Mouse (Mus musculus) heart, embryonic 12.5 days (tissue): Measurements from ENCODE around the gene Olfml3. TPM values are rescaled to one million over a fixed set of nuclear protein-coding genes. Genes with fewer than 3 reads are reported as not detected.

Source experiments
- ATAC-seq: fragments of 200-750 bp; cut with Nextera tagmentation; 2 replicates; pipeline ENCODE4 v1.8.0; 2017; ENCODE audit warnings: moderate TSS enrichment, moderate library complexity; ENCODE audit not compliant: insufficient number of reproducible peaks, low FRiP score
- H3K27ac ChIP-seq: fragments of 300-500 bp; sonication (generic); 2 replicates; pipeline ENCODE4 v1.5.1; 2016; ENCODE audit warnings: mild to moderate bottlenecking, moderate library complexity; ENCODE audit not compliant: poor library complexity, severe bottlenecking
- H3K27me3 ChIP-seq: fragments of 300-500 bp; sonication (generic); replicated peaks from 2 replicates; pipeline ENCODE4 v1.6.1; 2016; ENCODE audit warnings: mild to moderate bottlenecking, moderate library complexity
- H3K36me3 ChIP-seq: fragments of 300-500 bp; sonication (generic); 2 replicates; pipeline ENCODE4 v1.6.1; 2016; ENCODE audit warnings: mild to moderate bottlenecking, moderate library complexity
- H3K4me1 ChIP-seq: fragments of 300-500 bp; sonication (generic); replicated peaks from 2 replicates; pipeline ENCODE4 v1.6.1; 2016; ENCODE audit warnings: mild to moderate bottlenecking
- H3K4me2 ChIP-seq: fragments of 300-500 bp; sonication (generic); 2 replicates; pipeline ENCODE4 v1.6.1; 2016; ENCODE audit warnings: mild to moderate bottlenecking, moderate library complexity
- H3K4me3 ChIP-seq: fragments of 300-500 bp; sonication (generic); 2 replicates; pipeline ENCODE4 v1.5.1; 2016; ENCODE audit warnings: mild to moderate bottlenecking
- H3K9ac ChIP-seq: fragments of 300-500 bp; sonication (generic); 2 replicates; pipeline ENCODE4 v1.6.1; 2016; ENCODE audit warnings: mild to moderate bottlenecking, moderate library complexity
- H3K9me3 ChIP-seq: fragments of 300-500 bp; sonication (generic); replicated peaks from 2 replicates; pipeline ENCODE4 v1.6.1; 2016; ENCODE audit warnings: mild to moderate bottlenecking, moderate library complexity
- WGBS: fragments of 180-500 bp; shearing (Covaris S2); methylation state at CpG from one replicate; pipeline ENCODE4 v1.1.7; 2016; 5-methylcytosine and 5-hydroxymethylcytosine counted together
- polyA plus RNA-seq: library from polyadenylated mRNA; unstranded; fragments of >200 nt; fragmentation: Nextera tagmentation; extraction: Ambion mirVana; gene quantifications from 2 replicates; pipeline ENCODE4 v1.2.1, GENCODE M21; 2016

The Olfml3 gene
- polyA plus RNA-seq, 1 experiment from 2014 or later = 19.5 TPM

DNA sequence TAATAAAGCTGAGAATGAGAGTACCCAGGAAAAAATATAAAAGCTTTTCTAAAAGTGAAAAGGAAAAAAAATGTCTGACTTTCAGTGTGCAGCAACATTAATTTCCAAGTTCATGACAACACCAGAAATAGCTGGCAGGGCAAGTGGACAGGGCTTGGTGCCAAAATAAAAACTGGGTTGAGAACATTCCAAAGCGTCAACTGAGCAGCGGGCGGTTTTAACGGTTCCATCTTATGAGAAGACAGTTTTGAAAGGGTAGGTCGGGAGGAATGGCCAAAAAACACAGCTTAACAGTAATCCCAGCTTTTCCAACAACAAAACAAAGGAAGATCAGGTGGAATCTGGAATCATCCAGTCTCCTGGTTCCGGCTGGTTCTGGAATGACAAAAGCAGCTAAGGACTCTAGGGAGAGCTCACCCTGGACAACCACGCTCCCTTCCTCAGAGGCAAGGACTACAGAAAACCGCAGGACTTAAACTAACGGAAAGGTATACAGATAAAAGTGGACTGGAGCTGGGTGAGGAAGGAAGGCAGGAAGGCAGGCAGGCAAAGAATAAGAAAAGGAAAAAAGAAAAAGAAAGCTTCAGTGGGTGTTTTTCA lies 33.8 kb upstream of the Olfml3 start:
- H3K27ac ChIP-seq = peak overlapping the region; percentile 91
- H3K4me2 ChIP-seq = peak overlapping the region; percentile 53
- WGBS = 36% methylated on average over 9 of the region's 9 CpGs
- no peak for ATAC-seq
- H3K9me3 ChIP-seq = no peaks in the 10 kb centered on the region
- H3K4me3 ChIP-seq = no peak overlapping the region
- H3K36me3 ChIP-seq = peaks cover 29% of the 10 kb centered on the region
- peaks cover 39% of the 10 kb centered on the region for H3K4me1 ChIP-seq
- no peaks in the 10 kb centered on the region for H3K27me3 ChIP-seq
- H3K9ac ChIP-seq = peak overlapping the region; percentile 45; the same call in 1 of the 2 replicates

DNA sequence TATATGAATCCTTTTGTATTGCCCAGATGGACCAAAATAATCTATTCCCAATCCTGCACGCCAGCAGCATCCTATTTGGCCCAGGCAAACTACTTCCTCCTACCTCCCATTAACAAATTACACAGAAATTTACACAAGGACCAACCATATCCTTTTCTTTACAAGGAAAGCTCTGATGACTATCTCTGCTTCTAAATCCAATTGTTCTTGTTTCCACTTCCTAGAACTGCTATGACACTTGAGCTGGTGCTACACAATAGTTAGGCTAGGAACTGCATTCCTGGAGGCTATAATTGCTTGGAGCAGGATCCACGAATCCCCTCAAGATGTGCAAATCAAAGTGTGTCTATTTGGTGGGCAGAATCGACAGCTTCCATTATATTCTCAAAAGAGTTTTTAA lies 29.0 kb upstream of the Olfml3 start:
- Histone ChIP-seq H3K9ac (no peak overlapping the region), H3K4me2 (no peak overlapping the region), H3K9me3 (no peaks in the 10 kb centered on the region), H3K27me3 (no peaks in the 10 kb centered on the region), H3K4me1 (peaks cover 19% of the 10 kb centered on the region), H3K4me3 (no peak overlapping the region), H3K27ac (no peak overlapping the region), H3K36me3 (peaks cover 42% of the 10 kb centered on the region)
- no peak for ATAC-seq
- WGBS = 85% methylated on average over 3 of the region's 3 CpGs

DNA sequence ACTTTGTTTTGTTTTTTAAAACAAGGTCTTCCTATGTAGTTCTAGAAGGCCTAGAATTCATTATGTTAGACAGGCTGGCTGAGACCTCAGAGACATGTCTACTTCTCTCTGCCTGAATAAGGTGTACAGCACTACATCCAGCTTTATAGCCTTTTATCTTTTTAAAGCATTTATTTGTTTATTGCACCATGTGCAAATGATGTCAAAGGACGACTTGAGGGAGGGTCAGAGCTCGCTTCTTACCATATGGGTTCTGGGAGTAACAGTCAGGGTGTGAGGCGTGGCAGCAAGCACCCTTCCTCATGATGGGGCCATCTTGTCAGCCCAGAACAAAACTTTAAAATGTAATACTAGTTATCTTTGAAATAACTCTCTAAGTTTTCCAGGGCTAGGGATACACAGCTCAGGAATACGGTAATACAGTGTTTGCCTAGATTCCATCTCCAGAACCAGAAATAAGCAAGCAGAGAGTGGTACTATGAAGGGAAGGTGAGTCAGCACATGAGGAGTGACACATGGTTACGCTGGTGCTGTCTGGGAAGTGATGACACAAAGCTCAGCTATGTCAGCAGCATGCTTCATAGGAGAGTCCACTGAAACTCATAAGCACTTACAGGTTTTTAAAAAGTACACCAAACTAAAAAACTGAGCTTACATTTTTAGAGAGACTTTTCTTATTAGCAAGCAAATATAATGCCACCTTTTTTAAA lies 21.6 kb upstream of the Olfml3 start:
- H3K4me2 ChIP-seq = no peak overlapping the region
- no peaks in the 10 kb centered on the region for H3K9me3 ChIP-seq
- H3K27me3 ChIP-seq = no peaks in the 10 kb centered on the region
- no peak for ATAC-seq
- peaks cover 11% of the 10 kb centered on the region for H3K4me1 ChIP-seq
- H3K27ac ChIP-seq = no peak overlapping the region
- H3K4me3 ChIP-seq = no peak overlapping the region
- H3K36me3 ChIP-seq = peaks cover 71% of the 10 kb centered on the region
- H3K9ac ChIP-seq = no peak overlapping the region
- 76% methylated on average over 5 of the region's 5 CpGs for WGBS

DNA sequence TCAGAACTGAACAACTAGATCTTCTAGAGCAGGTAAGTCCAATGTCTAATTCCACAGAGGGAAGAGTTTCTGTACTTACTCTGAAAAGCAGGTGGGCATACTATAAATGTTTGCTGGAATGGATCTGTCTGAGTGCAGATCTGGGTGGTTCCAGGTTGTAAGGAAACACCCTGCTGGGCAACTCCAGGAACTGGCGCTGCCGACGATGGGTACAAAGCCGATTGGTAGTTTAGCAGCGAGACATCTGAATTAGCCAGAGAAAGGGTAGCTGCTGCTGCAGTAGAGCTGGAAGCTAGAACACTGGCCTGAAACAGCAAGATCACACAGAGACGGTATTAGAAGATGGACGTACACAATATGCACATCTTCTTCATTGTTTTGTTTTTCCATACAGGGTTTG lies 20.7 kb upstream of the Olfml3 start:
- no peaks in the 10 kb centered on the region for H3K27me3 ChIP-seq
- H3K9ac ChIP-seq = no peak overlapping the region
- WGBS = 93% methylated on average over 7 of the region's 7 CpGs
- no peak overlapping the region for H3K4me2 ChIP-seq
- H3K4me1 ChIP-seq = peaks cover 11% of the 10 kb centered on the region
- no peak overlapping the region for H3K27ac ChIP-seq
- no peak for ATAC-seq
- H3K4me3 ChIP-seq = no peak overlapping the region
- peaks cover 71% of the 10 kb centered on the region for H3K36me3 ChIP-seq
- H3K9me3 ChIP-seq = no peaks in the 10 kb centered on the region

DNA sequence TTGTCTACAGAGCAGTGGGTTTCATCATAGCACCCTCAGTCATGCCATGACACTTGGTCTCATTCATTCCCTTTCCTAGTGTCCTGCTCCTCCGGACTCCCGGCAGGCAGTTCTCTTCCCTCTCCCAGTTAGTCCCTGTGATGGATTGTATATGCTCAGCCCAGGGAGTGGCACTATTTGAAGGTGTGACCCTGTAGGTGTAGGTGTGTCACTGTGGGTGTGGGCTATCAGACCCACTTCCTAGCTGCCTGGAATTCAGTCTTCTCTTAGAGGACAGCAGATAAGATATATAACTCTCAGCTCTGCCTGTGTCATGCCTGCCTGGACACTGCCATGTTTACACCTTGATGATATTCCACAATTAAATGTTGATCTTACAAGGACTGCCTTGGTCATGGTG lies 19.1 kb upstream of the Olfml3 start:
- no peak overlapping the region for H3K4me2 ChIP-seq
- H3K36me3 ChIP-seq = peaks cover 73% of the 10 kb centered on the region
- H3K27me3 ChIP-seq = no peaks in the 10 kb centered on the region
- peaks cover 11% of the 10 kb centered on the region for H3K4me1 ChIP-seq
- H3K9me3 ChIP-seq = no peaks in the 10 kb centered on the region
- H3K27ac ChIP-seq = no peak overlapping the region
- no peak overlapping the region for H3K9ac ChIP-seq
- no peak overlapping the region for H3K4me3 ChIP-seq
- 89% methylated on average over 2 of the region's 2 CpGs for WGBS
- ATAC-seq = no peak

DNA sequence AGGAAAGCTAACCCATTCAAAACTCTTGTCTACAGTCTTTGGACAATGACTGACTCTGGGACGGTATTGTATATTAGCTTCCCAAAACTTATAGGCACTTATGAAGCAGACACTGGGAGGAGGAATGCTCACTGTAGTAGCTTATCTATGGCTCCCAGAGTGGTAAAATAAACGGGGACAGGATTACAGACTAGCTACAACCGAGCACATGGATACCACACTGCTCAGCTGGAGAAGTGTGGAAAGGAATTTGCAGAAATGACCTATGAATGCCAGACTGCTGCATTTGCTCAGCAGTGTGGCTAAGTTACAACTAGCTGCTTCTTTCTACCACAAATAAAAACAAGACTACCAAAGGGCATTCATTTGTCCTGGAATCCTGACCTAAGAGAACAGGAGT lies 17.6 kb upstream of the Olfml3 start:
- H3K27ac ChIP-seq = peak overlapping the region; percentile 60
- no peak overlapping the region for H3K4me3 ChIP-seq
- H3K36me3 ChIP-seq = peaks cover 71% of the 10 kb centered on the region
- no peaks in the 10 kb centered on the region for H3K9me3 ChIP-seq
- H3K9ac ChIP-seq = no peak overlapping the region
- peaks cover 11% of the 10 kb centered on the region for H3K4me1 ChIP-seq
- H3K27me3 ChIP-seq = no peaks in the 10 kb centered on the region
- 12% methylated on average over 3 of the region's 3 CpGs for WGBS
- H3K4me2 ChIP-seq = 0 out of 2 replicates have a peak overlapping the region, but pooled peaks have one; percentile 7
- ATAC-seq = peak; percentile 71; the same call in 1 of the 2 replicates

DNA sequence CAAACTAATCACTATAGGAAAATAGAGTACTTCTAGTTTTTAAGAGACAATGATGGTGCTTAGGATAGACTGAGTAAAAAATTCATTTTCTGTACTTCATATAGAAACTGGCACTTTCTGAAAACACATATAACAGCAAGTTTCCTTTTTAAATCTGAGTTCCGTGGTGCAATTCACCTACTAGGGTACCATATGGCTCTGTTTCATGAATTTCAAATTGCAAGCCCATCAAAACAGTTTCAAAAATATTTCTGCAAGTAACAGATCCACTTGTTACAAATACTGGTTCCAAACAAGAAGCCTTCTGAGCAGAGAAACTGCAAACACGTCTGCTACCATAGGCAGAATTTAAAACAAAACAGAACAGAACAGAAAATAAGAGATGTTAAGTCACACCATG lies 13.8 kb upstream of the Olfml3 start:
- no peak overlapping the region for H3K9ac ChIP-seq
- WGBS = 91% methylated on average over 2 of the region's 2 CpGs
- ATAC-seq = no peak
- H3K4me2 ChIP-seq = no peak overlapping the region
- peaks cover 11% of the 10 kb centered on the region for H3K4me1 ChIP-seq
- H3K27me3 ChIP-seq = no peaks in the 10 kb centered on the region
- no peak overlapping the region for H3K27ac ChIP-seq
- H3K36me3 ChIP-seq = peaks cover 73% of the 10 kb centered on the region
- no peaks in the 10 kb centered on the region for H3K9me3 ChIP-seq
- H3K4me3 ChIP-seq = no peak overlapping the region

DNA sequence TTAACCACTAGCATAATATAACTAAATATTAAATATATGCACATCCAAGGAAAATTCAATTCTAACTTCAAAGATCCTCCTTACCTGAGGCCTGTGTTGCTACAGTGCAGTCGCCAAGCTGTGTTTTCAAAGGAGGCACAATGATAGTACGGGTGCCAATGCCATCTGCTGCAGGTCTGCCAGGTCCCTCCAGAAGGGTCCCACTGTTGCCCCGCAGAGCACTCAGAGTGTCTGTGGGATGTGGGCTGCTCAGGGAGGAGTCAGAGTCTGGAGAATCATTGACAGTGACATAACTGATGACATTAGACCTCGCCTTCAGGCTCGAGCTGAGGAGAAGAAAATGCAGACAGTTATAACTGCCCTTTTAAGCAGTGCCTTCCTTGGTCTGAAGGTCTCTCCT lies 8.9 kb upstream of the Olfml3 start:
- H3K9ac ChIP-seq = no peak overlapping the region
- no peaks in the 10 kb centered on the region for H3K27me3 ChIP-seq
- no peak overlapping the region for H3K4me3 ChIP-seq
- H3K4me1 ChIP-seq = peaks cover 5% of the 10 kb centered on the region; the same call in 1 of the 2 replicates
- H3K4me2 ChIP-seq = no peak overlapping the region
- 86% methylated on average over 5 of the region's 5 CpGs for WGBS
- H3K36me3 ChIP-seq = peaks cover 77% of the 10 kb centered on the region
- no peak for ATAC-seq
- H3K27ac ChIP-seq = no peak overlapping the region
- H3K9me3 ChIP-seq = no peaks in the 10 kb centered on the region

DNA sequence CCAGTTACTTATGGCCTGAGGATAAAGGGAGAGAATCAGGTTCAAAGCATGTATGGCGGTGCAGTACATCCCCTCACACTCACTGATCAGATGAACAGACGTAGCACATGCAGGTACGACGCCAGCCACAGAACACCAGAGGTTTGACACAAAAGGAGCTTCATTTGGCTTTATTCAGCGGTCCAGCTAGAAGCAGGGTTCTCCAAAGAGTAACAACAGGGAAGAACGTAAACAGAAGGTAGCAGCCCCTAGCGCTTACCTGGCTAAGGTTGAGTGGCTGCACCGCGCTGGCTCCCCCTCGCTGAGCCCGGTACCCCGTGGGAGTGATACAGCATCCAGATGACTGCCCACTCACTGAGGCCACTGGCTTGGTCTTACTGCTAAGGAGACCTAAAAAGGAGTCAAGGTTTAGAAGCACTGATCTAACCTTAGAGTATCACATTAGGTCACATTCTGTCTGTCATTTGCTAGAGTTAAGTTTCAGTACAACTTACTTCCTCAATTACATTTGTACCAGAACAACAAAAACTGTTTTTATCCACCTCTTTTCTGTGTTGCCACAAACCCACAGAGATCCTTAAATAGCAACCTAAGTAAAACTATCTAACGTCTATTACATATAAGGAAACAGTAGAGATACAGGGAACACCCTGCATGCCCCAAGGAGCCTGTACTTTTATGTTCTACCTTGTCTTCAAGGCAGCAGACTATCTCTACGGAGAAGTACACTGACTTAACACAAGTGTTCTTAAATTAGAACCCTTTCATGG lies 7.4 kb upstream of the Olfml3 start:
- H3K4me1 ChIP-seq = peaks cover 8% of the 10 kb centered on the region; the same call in 1 of the 2 replicates
- no peak overlapping the region for H3K4me3 ChIP-seq
- ATAC-seq = no peak
- H3K36me3 ChIP-seq = peaks cover 69% of the 10 kb centered on the region
- H3K27me3 ChIP-seq = no peaks in the 10 kb centered on the region
- 86% methylated on average over 14 of the region's 14 CpGs for whole genome bisulfite sequencing
- no peaks in the 10 kb centered on the region for H3K9me3 ChIP-seq
- H3K27ac ChIP-seq = no peak overlapping the region
- no peak overlapping the region for H3K4me2 ChIP-seq
- H3K9ac ChIP-seq = no peak overlapping the region

DNA sequence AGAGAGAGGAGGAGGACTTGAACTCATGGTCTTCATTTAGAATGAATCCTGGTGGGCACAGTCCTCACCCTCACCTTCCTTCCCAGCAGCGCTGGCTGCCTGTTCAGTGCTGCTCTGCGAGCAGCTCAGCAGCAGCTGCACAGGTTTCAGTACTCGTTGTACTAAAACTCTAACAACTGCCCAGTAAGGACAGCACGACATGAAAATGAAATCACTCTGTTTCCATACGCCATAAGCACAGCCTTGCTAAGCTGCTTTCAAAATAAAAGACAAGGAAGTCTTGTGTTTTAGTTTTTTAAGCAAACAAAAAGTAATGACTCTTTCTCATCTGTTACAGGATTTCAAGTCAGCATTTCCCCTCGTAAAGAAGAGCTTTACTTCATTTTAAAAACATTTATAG lies 5.4 kb upstream of the Olfml3 start:
- Histone ChIP-seq H3K4me3 (no peak overlapping the region), H3K27me3 (no peaks in the 10 kb centered on the region), H3K36me3 (peaks cover 51% of the 10 kb centered on the region), H3K4me1 (peaks cover 14% of the 10 kb centered on the region), H3K4me2 (no peak overlapping the region), H3K9ac (no peak overlapping the region), H3K9me3 (no peaks in the 10 kb centered on the region), H3K27ac (no peak overlapping the region)
- no peak for ATAC-seq
- WGBS = 86% methylated on average over 6 of the region's 6 CpGs

DNA sequence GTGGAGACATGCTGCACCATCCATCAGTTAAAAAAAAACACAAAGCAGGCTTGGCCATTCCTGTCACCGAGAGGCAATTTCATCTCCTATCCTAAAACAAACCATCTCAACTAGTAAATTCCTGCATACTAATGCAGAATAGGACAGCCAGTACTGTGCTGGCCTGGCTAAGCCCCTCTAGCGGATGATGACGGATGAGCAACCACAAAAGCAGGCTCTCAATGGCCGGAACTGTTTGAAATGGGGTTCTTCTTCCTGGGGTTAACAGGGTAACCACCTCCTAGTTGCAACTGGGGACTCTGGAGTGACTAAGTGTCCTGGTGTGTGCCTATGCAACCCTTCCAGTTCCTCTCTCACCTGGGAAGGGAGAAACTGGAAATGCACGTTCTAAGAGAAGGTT lies 2.5 kb upstream of the Olfml3 start:
- Histone ChIP-seq H3K4me2 (no peak overlapping the region), H3K27ac (no peak overlapping the region), H3K36me3 (peaks cover 27% of the 10 kb centered on the region), H3K27me3 (no peaks in the 10 kb centered on the region), H3K9me3 (no peaks in the 10 kb centered on the region), H3K4me3 (no peak overlapping the region), H3K9ac (no peak overlapping the region), H3K4me1 (peaks cover 31% of the 10 kb centered on the region)
- 61% methylated on average over 5 of the region's 5 CpGs for WGBS
- ATAC-seq = no peak
